Mouse (Mus musculus): Measurements from ENCODE around the gene Hoxa10.

The Hoxa10 gene

GRCm38 (mm10) chr6:52190906-52191810 is 49.5 kb downstream of the Hoxa10 start, which contains the start of gene Hoxa4:
Hoxa4 (minus strand) TSS chr6:52191753.
- in situ Hi-C loops (cut with MboI, MseI), result no loop called here

GRCm38 (mm10) chr6:52190410-52190809 is 50.2 kb downstream of the Hoxa10 start:
- in situ Hi-C loops (cut with MboI, MseI), result no loop called here

DNA sequence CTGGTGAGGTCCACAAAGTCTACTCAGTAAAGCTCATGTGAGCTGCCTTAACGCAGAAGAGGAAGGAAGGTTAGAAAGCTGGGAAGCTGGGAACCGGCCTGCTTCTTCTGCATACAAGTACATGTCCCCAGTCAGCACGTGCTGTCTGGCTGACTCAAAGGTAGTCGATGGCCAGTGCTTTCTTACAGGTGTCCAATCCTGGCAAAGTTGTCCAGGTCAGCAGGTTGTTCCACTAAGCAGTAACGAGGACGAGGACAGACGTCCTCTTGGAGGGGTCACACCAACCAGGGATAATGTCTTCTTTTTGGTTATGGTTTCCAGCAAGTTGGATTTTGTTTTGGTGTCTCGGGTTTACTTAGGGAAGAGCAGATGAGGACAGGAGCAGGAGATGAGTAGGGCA is 50.7 kb downstream of the Hoxa10 start:
- in situ Hi-C loops (cut with MboI, MseI), result no loop called here

GRCm38 (mm10) chr6:52189172-52189591 is 51.5 kb downstream of the Hoxa10 start:
- in situ Hi-C loops (cut with MboI, MseI), result no loop called here

- in situ Hi-C loops (cut with MboI, MseI), result no loop called here
Observed at GRCm38 (mm10) chr6:52186500-52186899, 54.2 kb downstream of the Hoxa10 start.

DNA sequence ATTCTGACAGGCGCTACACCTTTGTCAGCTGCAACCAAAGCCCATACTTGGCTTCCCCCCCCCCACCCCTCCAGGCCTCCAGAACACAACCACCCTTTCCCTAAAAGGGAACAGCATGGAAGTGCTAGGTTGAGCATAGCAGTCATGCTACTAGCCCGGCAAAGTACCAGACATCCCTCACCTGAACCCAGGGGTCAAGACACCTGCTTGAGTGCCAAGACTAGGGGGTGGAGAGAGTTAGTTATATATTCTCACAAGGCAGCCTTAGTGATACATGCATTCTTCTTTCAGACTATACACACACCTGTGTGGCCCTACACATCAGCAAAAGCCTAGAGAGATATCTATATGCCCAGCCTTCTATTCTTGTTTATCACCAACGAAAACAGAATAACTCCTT is 54.8 kb downstream of the Hoxa10 start:
- in situ Hi-C loops (cut with MboI, MseI), result no loop called here

GRCm38 (mm10) chr6:52185222-52185621 is 55.4 kb downstream of the Hoxa10 start:
- in situ Hi-C loops (cut with MboI, MseI), result no loop called here

DNA sequence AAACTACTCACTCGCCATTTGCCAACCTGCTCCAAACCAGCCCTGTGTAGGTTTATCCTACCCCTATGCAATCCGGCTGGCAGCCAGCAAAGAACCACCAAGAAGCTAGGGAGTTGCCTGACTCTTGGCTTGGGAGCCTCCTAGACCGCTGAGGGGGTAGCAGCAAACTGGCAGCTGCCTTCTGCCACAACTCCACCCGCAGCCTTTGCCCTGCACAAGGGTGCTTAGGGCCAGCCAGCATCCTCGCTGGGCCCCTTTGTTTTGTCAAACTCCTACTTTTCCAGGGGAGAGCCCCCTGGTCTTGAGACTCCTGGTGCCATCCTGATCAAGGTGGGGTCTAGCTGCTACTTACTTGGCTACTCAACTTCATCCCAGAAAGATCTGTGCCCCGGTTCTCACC is 56.0 kb downstream of the Hoxa10 start:
- in situ Hi-C loops (cut with MboI, MseI), result no loop called here

- in situ Hi-C loops (cut with MboI, MseI), result no loop called here
Observed at GRCm38 (mm10) chr6:52183311-52184080, 57.2 kb downstream of the Hoxa10 start.

DNA sequence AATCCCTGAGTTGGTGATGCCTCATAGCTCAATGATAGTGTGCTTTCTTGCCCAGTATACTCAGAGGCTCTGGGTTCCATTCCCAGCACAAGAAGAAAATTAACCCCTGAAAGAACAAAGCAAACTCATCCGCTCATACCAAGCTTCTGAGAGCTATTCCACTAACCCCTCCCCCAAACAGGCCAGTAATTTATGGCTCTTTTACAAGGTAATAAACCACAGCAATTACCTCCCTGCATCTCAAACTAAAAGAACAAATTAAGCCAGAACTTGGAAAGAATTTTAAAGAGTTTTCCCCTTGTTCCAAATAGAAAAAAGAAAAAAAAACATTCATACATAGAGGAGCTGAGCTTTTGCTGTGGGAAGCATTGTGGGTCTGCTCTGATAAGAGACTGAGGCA is 57.9 kb downstream of the Hoxa10 start:
- in situ Hi-C loops (cut with MboI, MseI), result no loop called here

GRCm38 (mm10) chr6:52182030-52182429 is 58.6 kb downstream of the Hoxa10 start:
- in situ Hi-C loops (cut with MboI, MseI), result no loop called here

All from regulatory T cell (primary cell).